Mouse (Mus musculus): ENCODE data around the gene Impg2.

Gene Impg2

DNA sequence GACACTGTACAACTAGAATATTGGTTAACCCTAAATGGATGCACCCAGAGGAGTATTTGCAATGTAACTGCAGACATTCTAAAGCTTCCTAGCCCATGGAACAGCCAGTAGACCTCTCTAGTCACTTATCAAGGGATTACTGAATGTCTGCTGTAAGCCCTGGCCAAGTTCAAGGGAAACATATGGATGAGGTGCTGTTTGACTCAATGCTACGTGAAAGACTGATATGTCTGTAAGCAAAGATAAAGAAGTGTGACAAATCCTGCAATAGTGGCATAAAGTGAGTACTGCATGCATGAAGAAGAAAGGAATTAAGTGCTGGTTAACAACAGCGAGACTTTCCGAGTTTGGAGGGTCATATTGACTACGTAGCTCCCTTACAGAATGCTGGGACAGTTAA, 100.1 kb downstream of the Impg2 start:
- DNase-seq: no peak

GRCm38 (mm10) chr16:56307575-56307974, 103.5 kb downstream of the Impg2 start:
- DNase-seq: no peak

GRCm38 (mm10) chr16:56311291-56311690, 107.2 kb downstream of the Impg2 start:
- no peak for DNase-seq
